ENCODE assay signal across 9 mouse cellular contexts in genomic region chr5:16047452-16048191, GRCm38 (mm10).
DNase-seq lines count a peak whose midpoint lies in the region; ATAC-seq lines count a peak whose summit lies in the region.
"Had no signal": no experiment of that assay in that cellular context is flagged by ENCODE, and none has a peak within 500 bp of the region (broad histone marks: within the 10 kb centered on the region; RNA-seq: fewer than 3 reads in every experiment).

No protein-coding gene starts in this region.

- peak overlapping the region; percentile 7; the same call in 1 of the 2 replicates for H3K4me2 ChIP-seq in heart, embryonic 14.5 days (ENCODE audit: low read length)
- H3K4me2 ChIP-seq: hindbrain, embryonic 15.5 days had no signal

- no peaks in the 10 kb centered on the region for H3K9me3 ChIP-seq in heart, embryonic 14.5 days (ENCODE audit: control insufficient read depth, low read length)
- H3K9me3 ChIP-seq: hindbrain, embryonic 15.5 days had no signal

- no peaks in the 10 kb centered on the region for H3K27me3 ChIP-seq in heart, embryonic 14.5 days (ENCODE audit: control insufficient read depth, insufficient read depth, low read length)
- H3K27me3 ChIP-seq: hindbrain, embryonic 15.5 days had no signal

- no peaks in the 10 kb centered on the region for H3K36me3 ChIP-seq in heart, embryonic 14.5 days (ENCODE audit: control insufficient read depth, insufficient read depth, low read length)
- H3K36me3 ChIP-seq: hindbrain, embryonic 15.5 days had no signal

- peak overlapping the region in 1 of 2 experiments; percentile 59; a peak in 2 of 4 replicates for H3K27ac ChIP-seq in heart, embryonic 14.5 days (replicated peaks in 1 of 2; ENCODE audit: control insufficient read depth in 1 of 2, insufficient read depth in 1 of 2, low read depth in 2 of 2, low read length in 2 of 2)
- H3K27ac ChIP-seq: hindbrain, embryonic 15.5 days had no signal

- no peak overlapping the region; a peak in 1 of 4 replicates for H3K4me3 ChIP-seq in heart, embryonic 14.5 days (ENCODE audit: control insufficient read depth in 1 of 2, insufficient read depth in 1 of 2, low read depth in 1 of 2, low read length in 2 of 2)
- H3K4me3 ChIP-seq: hindbrain, embryonic 15.5 days had no signal

- no peak overlapping the region for H3K9ac ChIP-seq in heart, embryonic 14.5 days (ENCODE audit: low read length)
- H3K9ac ChIP-seq: hindbrain, embryonic 15.5 days had no signal

- ATAC-seq in heart, embryonic 14.5 days (ENCODE audit: insufficient number of reproducible peaks, insufficient read depth, low FRiP score, low read depth): no peak
- ATAC-seq in cerebellum, adult (ENCODE audit: insufficient number of reproducible peaks, low FRiP score, low TSS enrichment): no peak

- WGBS in heart, embryonic 14.5 days: 55% methylated on average over 10 of the region's 10 CpGs

- DNase-seq in urinary bladder, postnatal 25 days (ENCODE audit: low spot score): peak; percentile 22
- DNase-seq in urinary bladder, adult 2 months (ENCODE audit: low spot score): no peak
- peak; percentile 24 to 52 for DNase-seq in kidney, postnatal 4 days
- peak; percentile 3 to 38 for DNase-seq in urinary bladder, postnatal 36 days (ENCODE audit: low spot score in 2 of 2)
- no peak for DNase-seq in cerebellum, adult 11-12 months
- no peak for DNase-seq in spleen, postnatal 36 days (ENCODE audit: low spot score in 2 of 2)

- no peaks in the 10 kb centered on the region; a peak in 1 of 4 replicates for H3K4me1 ChIP-seq in heart, embryonic 14.5 days (ENCODE audit: control insufficient read depth in 2 of 2, insufficient read depth in 2 of 2, low read length in 2 of 2)

Comparison
In these comparisons a context has a peak if more than half of its experiments do, and no peak if none do; other contexts are left out.
1. DNase-seq: peak in urinary bladder, postnatal 25 days (single experiment), kidney, postnatal 4 days (2 of 2) and urinary bladder, postnatal 36 days (2 of 2); none in urinary bladder, adult 2 months (single experiment), cerebellum, adult 11-12 months (single experiment) and spleen, postnatal 36 days (0 of 2).